Mouse (Mus musculus) kidney, postnatal 0 days (tissue): ENCODE data around the gene Chrna7. TPM values are rescaled to one million over a fixed set of nuclear protein-coding genes. Genes with fewer than 3 reads are reported as not detected.

Experiments used
- ATAC-seq: fragments of 200-750 bp; cut with Nextera tagmentation; replicated peaks from 2 replicates; pipeline ENCODE4 v1.8.0; 2017; ENCODE audit warnings: low read depth, moderate number of reproducible peaks, moderate TSS enrichment, moderate library complexity; ENCODE audit not compliant: low FRiP score
- DNase-seq: peaks from one replicate; pipeline ENCODE4 v3.0.0-alpha.2; 2016; ENCODE audit warnings: low spot score
- H3K27ac ChIP-seq: fragments of 300-500 bp; sonication (generic); 2 replicates; pipeline ENCODE4 v1.5.1; 2014; ENCODE audit warnings: mild to moderate bottlenecking
- H3K27me3 ChIP-seq: fragments of 300-500 bp; sonication (generic); 2 replicates; pipeline ENCODE4 v1.6.1; 2014; ENCODE audit warnings: low read length, mixed read lengths; ENCODE audit not compliant: insufficient read depth
- H3K36me3 ChIP-seq: fragments of 300-500 bp; sonication (generic); 2 replicates; pipeline ENCODE4 v1.6.1; 2014; ENCODE audit warnings: low read length, mixed read lengths; ENCODE audit not compliant: insufficient read depth
- H3K4me1 ChIP-seq: fragments of 300-500 bp; sonication (generic); replicated peaks from 2 replicates; pipeline ENCODE4 v1.6.1; 2014; ENCODE audit warnings: antibody characterized with exemption, low read length, mixed read lengths; ENCODE audit not compliant: insufficient read depth
- H3K4me2 ChIP-seq: fragments of 300-500 bp; sonication (generic); 2 replicates; pipeline ENCODE4 v1.6.1; 2014; ENCODE audit warnings: mild to moderate bottlenecking, low read length, moderate library complexity, mixed read lengths
- H3K4me3 ChIP-seq: fragments of 300-500 bp; sonication (generic); replicated peaks from 2 replicates; pipeline ENCODE4 v1.5.1; 2014; ENCODE audit warnings: low read depth, low read length
- H3K9ac ChIP-seq: fragments of 300-500 bp; sonication (generic); 2 replicates; pipeline ENCODE4 v1.6.1; 2014; ENCODE audit warnings: low read depth, low read length
- H3K9me3 ChIP-seq: fragments of 300-500 bp; sonication (generic); replicated peaks from 2 replicates; pipeline ENCODE4 v1.6.1; 2016; ENCODE audit warnings: low read length, inconsistent platforms, mixed read lengths
- CTCF ChIP-seq: IDR thresholded peaks from 2 replicates; pipeline ENCODE4 v1.5.1; 2016; ENCODE audit warnings: antibody characterized with exemption, low read depth, mild to moderate bottlenecking, moderate library complexity
- WGBS: fragments of 180-500 bp; shearing (Covaris S2); extraction: QIAGEN DNeasy Blood & Tissue Kit; methylation state at CpG from one replicate; pipeline ENCODE4 v1.1.7; 2014; 5-methylcytosine and 5-hydroxymethylcytosine counted together
- polyA plus RNA-seq: library from polyadenylated mRNA; unstranded; fragments of >200 nt; fragmentation: Nextera tagmentation; extraction: Ambion mirVana; gene quantifications from 2 replicates; pipeline ENCODE4 v1.2.1, GENCODE M21; 2015

Gene Chrna7
- 0.75 and 0.88 TPM in 2 replicates for polyA plus RNA-seq

DNA sequence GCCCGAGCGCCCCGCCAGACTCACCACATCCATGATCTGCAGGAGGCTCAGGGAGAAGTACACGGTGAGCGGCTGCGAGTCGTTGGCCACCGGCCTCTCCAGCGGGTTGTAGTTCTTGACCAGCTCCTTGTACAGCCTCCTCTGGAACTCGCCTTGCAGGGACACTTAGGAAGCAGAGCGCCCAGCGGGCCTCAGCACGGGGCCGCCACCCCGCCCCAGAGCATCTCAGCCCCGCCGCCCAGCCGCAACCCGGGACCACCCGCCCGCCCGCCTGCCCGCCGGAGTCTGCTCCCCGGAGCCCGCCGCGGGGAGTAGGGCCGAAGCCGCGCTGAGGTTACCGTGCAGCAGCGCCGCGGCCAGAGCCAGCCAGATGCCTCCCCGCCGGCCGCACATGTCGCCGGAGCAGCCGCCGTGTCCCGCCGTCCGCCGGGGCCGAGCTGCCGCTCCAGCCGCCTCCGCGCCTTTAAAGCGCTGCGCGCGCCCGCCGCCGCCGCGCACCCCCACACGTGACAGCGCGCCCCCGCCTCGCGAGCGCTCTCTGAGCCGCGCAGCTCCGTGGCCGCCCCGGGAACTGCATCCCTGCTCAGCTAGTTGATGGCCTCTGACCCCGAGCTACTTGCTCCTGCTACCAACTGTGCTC is at the start of gene Chrna7:
TSS of gene Chrna7 (minus strand) at position 486 of the 640 bp plus-strand sequence.
- peak within 1 kb of the TSS; percentile 50 for H3K4me3 ChIP-seq
- peak; percentile 84 for DNase-seq
- WGBS, result under 1% methylated on average over 66 of the region's 73 CpGs
- H3K27me3 ChIP-seq, result no peaks in the 10 kb centered on the region
- H3K9ac ChIP-seq, result peak within 1 kb of the TSS; percentile 31; the same call in 1 of the 2 replicates
- H3K9me3 ChIP-seq, result no peaks in the 10 kb centered on the region
- peak; percentile 92 for ATAC-seq
- H3K36me3 ChIP-seq, result no peaks in the 10 kb centered on the region
- no peaks in the 10 kb centered on the region for H3K4me1 ChIP-seq
- peak; percentile 48 for TF ChIP-seq CTCF
- H3K4me2 ChIP-seq, result peak within 1 kb of the TSS; percentile 87
- H3K27ac ChIP-seq, result no peak within 1 kb of the TSS

DNA sequence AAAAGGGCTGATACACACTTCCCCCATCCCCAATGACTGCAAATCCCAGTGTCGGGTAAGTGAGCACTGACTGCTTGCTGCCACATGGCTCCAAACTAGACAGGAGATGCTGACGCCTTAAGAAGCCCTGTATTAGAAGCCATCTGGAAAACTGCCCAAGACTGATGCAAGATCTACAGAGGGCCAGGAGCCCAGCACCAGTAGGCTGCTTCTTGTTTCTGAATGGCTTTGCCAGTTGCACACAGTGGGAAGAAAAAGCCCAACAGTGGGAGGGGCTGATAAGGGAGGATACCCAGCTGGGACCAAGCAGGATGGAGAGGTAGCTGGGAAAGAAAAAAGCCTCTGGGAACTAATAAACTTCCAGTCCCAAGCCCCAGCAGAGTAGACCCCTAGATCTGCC is 37.0 kb upstream of the Chrna7 start:
- Histone ChIP-seq H3K9ac (no peak overlapping the region), H3K4me3 (no peak overlapping the region), H3K27ac (no peak overlapping the region), H3K27me3 (no peaks in the 10 kb centered on the region), H3K9me3 (no peaks in the 10 kb centered on the region), H3K36me3 (no peaks in the 10 kb centered on the region), H3K4me2 (no peak overlapping the region), H3K4me1 (no peaks in the 10 kb centered on the region)
- ATAC-seq (no peak), DNase-seq (no peak)
- no peak for TF ChIP-seq CTCF
- 74% methylated on average over 2 of the region's 2 CpGs for WGBS

DNA sequence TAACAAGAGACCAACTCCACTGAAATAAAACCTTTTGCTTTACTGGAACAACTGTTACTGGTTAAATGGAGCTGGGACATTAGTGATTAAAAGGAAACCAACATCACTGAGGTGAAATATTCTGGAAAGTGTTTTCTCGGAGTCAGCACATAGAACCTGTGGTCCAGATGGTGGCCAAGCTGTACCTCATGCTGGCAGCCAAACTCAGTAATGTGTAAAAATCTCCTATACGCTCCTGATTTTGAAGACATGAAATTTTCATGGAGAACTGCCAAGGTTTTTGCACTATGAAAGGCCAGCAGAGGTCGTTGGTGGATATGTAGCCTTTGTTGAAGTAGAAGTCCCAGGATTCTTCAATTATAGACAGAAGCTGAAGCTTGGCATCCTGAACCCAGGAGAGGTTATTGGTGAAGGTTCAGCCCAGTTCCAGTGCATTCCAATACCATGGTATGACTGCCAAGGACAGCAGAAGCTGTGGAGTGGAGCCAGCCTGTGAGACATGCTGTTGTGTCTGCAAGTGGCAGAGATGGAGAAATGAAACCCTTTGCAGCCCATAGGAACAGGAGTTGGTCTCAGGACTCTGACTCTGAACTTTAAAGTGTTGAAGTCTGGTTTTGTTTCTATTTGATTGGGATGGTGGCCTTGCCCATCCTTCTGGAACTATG is 25.6 kb upstream of the Chrna7 start:
- Histone ChIP-seq H3K4me3 (no peak overlapping the region), H3K4me1 (no peaks in the 10 kb centered on the region), H3K9me3 (no peaks in the 10 kb centered on the region), H3K27me3 (no peaks in the 10 kb centered on the region), H3K4me2 (no peak overlapping the region), H3K27ac (no peak overlapping the region), H3K9ac (no peak overlapping the region), H3K36me3 (no peaks in the 10 kb centered on the region)
- ATAC-seq (no peak), DNase-seq (no peak)
- 73% methylated on average over 3 of the region's 3 CpGs for WGBS
- no peak for TF ChIP-seq CTCF

DNA sequence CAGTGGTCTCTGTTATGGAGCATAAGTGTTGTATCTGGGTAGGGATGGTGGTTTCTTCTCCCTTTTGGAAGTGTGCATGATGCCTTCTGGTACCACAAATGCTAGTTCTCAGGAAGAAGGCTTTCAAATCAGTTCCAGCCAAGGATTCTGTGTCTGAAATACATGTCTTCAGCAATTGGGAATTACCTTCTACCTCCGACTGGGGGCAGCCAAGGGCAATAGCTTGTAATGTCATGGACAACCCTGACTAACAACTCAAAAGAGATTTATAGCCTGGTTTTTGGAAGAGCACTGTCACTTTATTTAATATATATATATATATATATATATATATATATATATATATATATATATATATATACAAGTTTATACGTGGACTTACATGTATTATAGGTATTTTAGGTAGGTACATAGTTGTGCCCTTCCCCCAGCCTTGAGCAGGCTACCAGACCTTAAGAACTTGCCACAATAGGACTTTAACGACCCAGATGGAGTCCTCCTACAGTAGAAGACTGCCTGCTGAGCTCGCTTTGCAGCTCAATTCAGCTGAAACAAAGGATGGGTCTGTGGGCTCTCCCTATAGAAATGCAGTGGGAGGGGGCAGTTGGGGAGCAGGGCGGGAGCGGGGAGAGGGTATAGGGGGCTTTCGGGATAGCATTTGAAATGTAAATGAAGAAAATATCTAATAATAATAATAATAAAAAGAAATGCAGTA is 12.9 kb upstream of the Chrna7 start:
- Histone ChIP-seq H3K4me2 (no peak overlapping the region), H3K27me3 (no peaks in the 10 kb centered on the region), H3K36me3 (no peaks in the 10 kb centered on the region), H3K27ac (no peak overlapping the region), H3K9me3 (no peaks in the 10 kb centered on the region), H3K4me1 (no peaks in the 10 kb centered on the region), H3K4me3 (no peak overlapping the region), H3K9ac (no peak overlapping the region)
- 37% methylated on average over 7 of the region's 7 CpGs for WGBS
- no peak for TF ChIP-seq CTCF
- DNase-seq (no peak), ATAC-seq (no peak)

DNA sequence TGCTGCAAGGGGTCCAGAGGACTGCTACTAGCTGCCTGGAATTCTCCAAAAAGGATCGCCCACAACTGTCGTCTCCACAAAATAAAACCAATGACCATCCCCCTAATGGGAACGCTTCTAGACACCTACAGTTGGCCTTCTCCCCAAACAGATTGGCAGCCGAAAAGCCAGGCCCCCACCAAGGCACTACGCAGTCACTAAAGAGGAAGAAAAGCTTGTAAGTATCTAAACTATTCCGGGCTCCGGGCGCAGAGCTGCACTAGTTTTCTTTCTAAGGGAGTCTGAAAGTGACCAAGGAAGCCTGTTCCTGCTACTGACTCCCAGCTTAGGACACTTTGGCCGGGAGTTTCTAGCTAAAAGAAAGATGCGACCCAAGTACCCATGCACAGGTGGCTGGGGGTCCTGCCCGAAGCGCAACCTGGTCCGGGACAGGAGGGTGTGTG is 707 bp downstream of the Chrna7 start:
- no peaks in the 10 kb centered on the region for H3K27me3 ChIP-seq
- no peaks in the 10 kb centered on the region for H3K4me1 ChIP-seq
- no peak for TF ChIP-seq CTCF
- peak overlapping the region; percentile 50 for H3K4me3 ChIP-seq
- no peaks in the 10 kb centered on the region for H3K9me3 ChIP-seq
- no peak for DNase-seq
- under 1% methylated on average over 13 of the region's 13 CpGs for WGBS
- ATAC-seq, result no peak
- no peaks in the 10 kb centered on the region for H3K36me3 ChIP-seq
- H3K27ac ChIP-seq, result no peak overlapping the region
- peak overlapping the region; percentile 31; the same call in 1 of the 2 replicates for H3K9ac ChIP-seq
- H3K4me2 ChIP-seq, result peak overlapping the region; percentile 87

DNA sequence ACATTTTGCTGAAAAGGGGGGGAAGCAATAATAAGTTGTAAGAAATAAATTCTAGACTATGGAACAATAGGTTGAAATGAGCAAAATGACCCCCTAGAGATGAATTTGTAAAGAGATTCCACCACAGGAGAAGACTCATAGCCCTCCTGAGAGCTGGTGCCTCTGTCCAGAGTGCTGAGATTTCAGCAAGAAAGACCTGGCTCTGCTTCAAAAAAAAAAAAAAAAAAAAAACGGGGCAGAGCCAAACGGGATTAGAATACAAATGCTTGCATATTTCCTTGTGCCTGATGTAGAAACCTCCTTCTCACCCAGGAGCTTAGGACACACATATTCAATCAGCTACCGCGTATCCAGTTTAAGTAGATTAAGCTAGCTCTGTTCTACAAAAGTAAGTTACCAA is 2.9 kb downstream of the Chrna7 start:
- ATAC-seq (no peak), DNase-seq (peak; percentile 7)
- H3K4me2 ChIP-seq, result no peak overlapping the region
- WGBS, result 23% methylated on average over 4 of the region's 4 CpGs
- H3K9ac ChIP-seq, result no peak overlapping the region
- no peak overlapping the region for H3K27ac ChIP-seq
- H3K9me3 ChIP-seq, result no peaks in the 10 kb centered on the region
- H3K4me3 ChIP-seq, result no peak overlapping the region
- no peaks in the 10 kb centered on the region for H3K36me3 ChIP-seq
- H3K27me3 ChIP-seq, result no peaks in the 10 kb centered on the region
- TF ChIP-seq CTCF, result no peak
- H3K4me1 ChIP-seq, result no peaks in the 10 kb centered on the region
